Mouse (Mus musculus) hindbrain, embryonic 14.5 days (tissue): ENCODE results near the gene Alg5. TPM values are rescaled to one million over a fixed set of nuclear protein-coding genes. Genes with fewer than 3 reads are reported as not detected.

ENCODE experiments used
- ATAC-seq: fragments of 200-750 bp; cut with Nextera tagmentation; 2 replicates; pipeline ENCODE4 v1.8.0; 2017; ENCODE audit warnings: moderate number of reproducible peaks, mild to moderate bottlenecking, moderate TSS enrichment, moderate library complexity; ENCODE audit not compliant: low FRiP score
- DNase-seq: peaks from one replicate; pipeline ENCODE4 v3.0.0-alpha.2; 2015; ENCODE audit warnings: low spot score
- H3K27ac ChIP-seq: fragments of 300-500 bp; sonication (generic); 2 replicates; pipeline ENCODE4 v1.5.1; 2014; ENCODE audit warnings: mild to moderate bottlenecking, moderate library complexity
- H3K27me3 ChIP-seq: fragments of 300-500 bp; sonication (generic); 2 replicates; pipeline ENCODE4 v1.6.1; 2014; ENCODE audit warnings: mild to moderate bottlenecking, low read length, mixed read lengths; ENCODE audit not compliant: control insufficient read depth, insufficient read depth
- H3K36me3 ChIP-seq: fragments of 300-500 bp; sonication (generic); replicated peaks from 2 replicates; pipeline ENCODE4 v1.6.1; 2014; ENCODE audit not compliant: control insufficient read depth, insufficient read depth
- H3K4me1 ChIP-seq: fragments of 300-500 bp; sonication (generic); replicated peaks from 2 replicates; pipeline ENCODE4 v1.6.1; 2014; ENCODE audit warnings: antibody characterized with exemption, low read length, mixed read lengths; ENCODE audit not compliant: control insufficient read depth, insufficient read depth
- H3K4me2 ChIP-seq: fragments of 300-500 bp; sonication (generic); replicated peaks from 2 replicates; pipeline ENCODE4 v1.6.1; 2014; ENCODE audit warnings: mild to moderate bottlenecking, moderate library complexity
- H3K4me3 ChIP-seq: fragments of 300-500 bp; sonication (generic); replicated peaks from 2 replicates; pipeline ENCODE4 v1.5.1; 2014; ENCODE audit warnings: mild to moderate bottlenecking, low read length
- H3K9ac ChIP-seq: fragments of 300-500 bp; sonication (generic); 2 replicates; pipeline ENCODE4 v1.6.1; 2014
- H3K9me3 ChIP-seq: fragments of 300-500 bp; sonication (generic); 2 replicates; pipeline ENCODE4 v1.6.1; 2016; ENCODE audit warnings: low read length; ENCODE audit not compliant: control insufficient read depth
- WGBS: fragments of 180-500 bp; shearing (Covaris S2); extraction: QIAGEN DNeasy Blood & Tissue Kit; methylation state at CpG from one replicate; pipeline ENCODE4 v1.1.7; 2014; 5-methylcytosine and 5-hydroxymethylcytosine counted together
- polyA plus RNA-seq: library from polyadenylated mRNA; unstranded; fragments of >200 nt; fragmentation: Nextera tagmentation; extraction: Ambion mirVana; gene quantifications from 2 replicates; pipeline ENCODE4 v1.2.1, GENCODE M21; 2014

Alg5 gene
- polyA plus RNA-seq, 1 experiment from 2014 or later: 52.3 TPM

GRCm38 (mm10) chr3:54715461-54715860 is 19.9 kb upstream of the Alg5 start:
- ATAC-seq (no peak), DNase-seq (no peak)
- H3K27ac ChIP-seq: no peak overlapping the region
- H3K4me1 ChIP-seq: no peaks in the 10 kb centered on the region
- no peak overlapping the region for H3K9ac ChIP-seq
- peaks cover 81% of the 10 kb centered on the region for H3K36me3 ChIP-seq
- no peak overlapping the region for H3K4me3 ChIP-seq
- WGBS: 94% methylated on average over 6 of the region's 6 CpGs
- H3K27me3 ChIP-seq: no peaks in the 10 kb centered on the region
- no peak overlapping the region for H3K4me2 ChIP-seq
- H3K9me3 ChIP-seq: no peaks in the 10 kb centered on the region

GRCm38 (mm10) chr3:54717348-54717747 is 18.0 kb upstream of the Alg5 start:
- no peak overlapping the region for H3K9ac ChIP-seq
- H3K36me3 ChIP-seq: peaks cover 81% of the 10 kb centered on the region
- DNase-seq (peak; percentile 31), ATAC-seq (no peak)
- no peak overlapping the region for H3K4me3 ChIP-seq
- no peaks in the 10 kb centered on the region for H3K27me3 ChIP-seq
- WGBS: 65% methylated on average over 6 of the region's 6 CpGs
- no peak overlapping the region for H3K4me2 ChIP-seq
- no peak overlapping the region for H3K27ac ChIP-seq
- H3K4me1 ChIP-seq: no peaks in the 10 kb centered on the region
- no peaks in the 10 kb centered on the region for H3K9me3 ChIP-seq

- H3K27ac ChIP-seq: no peak overlapping the region
- H3K4me1 ChIP-seq: no peaks in the 10 kb centered on the region
- no peaks in the 10 kb centered on the region for H3K27me3 ChIP-seq
- H3K9me3 ChIP-seq: no peaks in the 10 kb centered on the region
- no peak overlapping the region for H3K4me3 ChIP-seq
- no peak for ATAC-seq
- DNase-seq: no peak
- 42% methylated on average over 3 of the region's 3 CpGs for WGBS
- H3K9ac ChIP-seq: no peak overlapping the region
- H3K4me2 ChIP-seq: no peak overlapping the region
- peaks cover 89% of the 10 kb centered on the region for H3K36me3 ChIP-seq
Measured at GRCm38 (mm10) chr3:54718947-54719346, 16.4 kb upstream of the Alg5 start.

DNA sequence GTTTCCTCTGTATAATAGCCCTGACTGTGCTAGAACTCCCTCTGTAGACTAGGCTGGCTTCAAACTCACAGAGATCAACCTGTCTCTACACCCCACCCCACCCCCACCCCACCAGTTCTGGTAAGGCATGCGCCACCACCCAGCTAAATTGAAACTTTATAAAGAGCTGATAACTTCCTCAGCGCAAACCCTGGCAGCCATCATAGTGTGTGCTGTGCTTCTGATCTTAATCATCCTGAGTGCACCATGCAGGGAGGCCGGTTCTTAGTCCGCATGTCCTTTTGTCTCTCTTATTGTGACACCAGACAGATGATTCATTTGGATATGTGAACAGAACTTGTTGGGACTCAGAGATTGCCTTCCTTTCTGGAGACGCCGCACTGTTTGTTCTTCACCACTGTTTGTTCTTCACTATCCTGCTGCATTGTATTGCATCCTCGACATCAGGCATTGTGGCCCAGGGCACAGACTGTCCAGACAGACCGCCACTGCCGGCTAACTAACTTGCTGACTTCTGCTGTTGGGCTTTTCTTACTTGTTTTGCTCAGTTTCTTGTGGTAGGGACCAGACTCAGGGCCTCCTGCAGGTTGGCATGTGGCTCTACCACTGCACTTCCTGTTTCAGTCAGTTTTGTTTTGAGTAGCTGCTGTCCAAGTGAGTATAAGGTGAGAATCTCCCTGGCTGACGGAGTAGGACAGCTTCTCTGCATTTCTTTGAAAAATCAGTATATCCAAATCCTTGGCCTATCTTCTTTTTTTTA is 11.4 kb upstream of the Alg5 start:
- H3K4me2 ChIP-seq: no peak overlapping the region
- H3K36me3 ChIP-seq: peaks cover 83% of the 10 kb centered on the region
- no peak for DNase-seq

GRCm38 (mm10) chr3:54725344-54725743 is 10.0 kb upstream of the Alg5 start:
- 92% methylated on average over 2 of the region's 2 CpGs for WGBS
- no peak overlapping the region for H3K4me3 ChIP-seq

More for the DNA sequence above, 11.4 kb upstream of the Alg5 start:
- 84% methylated on average over 10 of the region's 10 CpGs for WGBS
- H3K9me3 ChIP-seq: no peaks in the 10 kb centered on the region
- H3K4me3 ChIP-seq: no peak overlapping the region
- no peak overlapping the region for H3K9ac ChIP-seq
- no peaks in the 10 kb centered on the region for H3K4me1 ChIP-seq
- H3K27me3 ChIP-seq: no peaks in the 10 kb centered on the region
- no peak for ATAC-seq
- H3K27ac ChIP-seq: no peak overlapping the region

DNA sequence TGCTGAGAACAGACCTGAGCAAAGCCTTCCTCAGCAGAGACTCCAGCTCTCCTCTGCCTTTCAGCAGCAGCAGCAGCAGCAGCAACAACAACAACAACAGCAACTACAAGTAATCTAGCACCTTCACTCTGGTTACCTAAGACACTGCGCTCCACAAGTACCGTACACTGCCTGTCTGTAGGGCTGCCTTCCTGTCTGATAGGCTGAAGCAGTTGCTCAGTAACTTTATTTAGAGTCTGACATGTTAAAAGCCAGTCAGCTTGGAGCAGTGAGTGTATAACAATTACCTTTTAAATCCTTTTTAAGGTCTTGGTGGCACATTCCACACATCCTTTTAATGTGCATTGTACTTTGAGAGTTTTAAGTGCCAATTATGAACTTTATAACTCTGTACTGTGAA is 7.8 kb upstream of the Alg5 start:
- 96% methylated on average over 2 of the region's 2 CpGs for WGBS
- Histone ChIP-seq H3K4me2 (no peak overlapping the region), H3K27me3 (no peaks in the 10 kb centered on the region), H3K27ac (no peak overlapping the region), H3K4me3 (no peak overlapping the region), H3K9ac (no peak overlapping the region), H3K36me3 (peaks cover 87% of the 10 kb centered on the region), H3K4me1 (no peaks in the 10 kb centered on the region), H3K9me3 (no peaks in the 10 kb centered on the region)
- no peak for DNase-seq
- no peak for ATAC-seq

More at GRCm38 (mm10) chr3:54725344-54725743, 10.0 kb upstream of the Alg5 start:
- Histone ChIP-seq H3K9me3 (no peaks in the 10 kb centered on the region), H3K36me3 (peaks cover 87% of the 10 kb centered on the region), H3K9ac (no peak overlapping the region), H3K4me1 (no peaks in the 10 kb centered on the region), H3K4me2 (no peak overlapping the region), H3K27me3 (no peaks in the 10 kb centered on the region), H3K27ac (no peak overlapping the region)
- ATAC-seq: no peak
- DNase-seq: no peak

DNA sequence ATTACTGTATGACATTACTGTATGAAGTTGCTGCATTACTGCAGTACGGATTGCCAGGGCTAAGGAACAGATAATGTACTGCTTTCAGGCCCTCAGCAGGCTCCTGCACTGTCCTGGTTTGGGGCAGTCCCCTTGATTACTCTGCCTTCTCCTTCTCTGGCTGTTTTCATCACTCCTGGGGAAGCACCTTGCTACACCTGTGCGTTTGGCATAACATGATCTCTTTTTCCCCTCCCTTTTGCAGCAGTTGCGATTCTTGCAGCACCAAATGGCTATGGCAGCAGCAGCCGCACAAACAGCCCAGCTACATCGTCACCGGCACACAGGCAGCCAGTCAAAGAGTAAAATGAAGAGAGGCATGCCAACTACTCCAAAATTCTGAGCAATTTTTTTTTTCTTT is 7.2 kb upstream of the Alg5 start:
- Histone ChIP-seq H3K36me3 (peaks cover 82% of the 10 kb centered on the region), H3K4me2 (no peak overlapping the region), H3K27me3 (no peaks in the 10 kb centered on the region), H3K9me3 (no peaks in the 10 kb centered on the region), H3K9ac (no peak overlapping the region), H3K27ac (no peak overlapping the region), H3K4me1 (no peaks in the 10 kb centered on the region), H3K4me3 (no peak overlapping the region)
- WGBS: 94% methylated on average over 6 of the region's 6 CpGs
- ATAC-seq: no peak
- DNase-seq: no peak

- peaks cover 58% of the 10 kb centered on the region for H3K36me3 ChIP-seq
- H3K9ac ChIP-seq: no peak overlapping the region
- H3K4me3 ChIP-seq: no peak overlapping the region
- no peaks in the 10 kb centered on the region for H3K27me3 ChIP-seq
- no peak for ATAC-seq
- H3K4me2 ChIP-seq: no peak overlapping the region
- 92% methylated on average over 8 of the region's 8 CpGs for WGBS
- peaks cover 5% of the 10 kb centered on the region; the same call in 1 of the 2 replicates for H3K4me1 ChIP-seq
- H3K27ac ChIP-seq: no peak overlapping the region
- DNase-seq: no peak
- H3K9me3 ChIP-seq: no peaks in the 10 kb centered on the region
Measured at GRCm38 (mm10) chr3:54731626-54732150, 3.7 kb upstream of the Alg5 start.

DNA sequence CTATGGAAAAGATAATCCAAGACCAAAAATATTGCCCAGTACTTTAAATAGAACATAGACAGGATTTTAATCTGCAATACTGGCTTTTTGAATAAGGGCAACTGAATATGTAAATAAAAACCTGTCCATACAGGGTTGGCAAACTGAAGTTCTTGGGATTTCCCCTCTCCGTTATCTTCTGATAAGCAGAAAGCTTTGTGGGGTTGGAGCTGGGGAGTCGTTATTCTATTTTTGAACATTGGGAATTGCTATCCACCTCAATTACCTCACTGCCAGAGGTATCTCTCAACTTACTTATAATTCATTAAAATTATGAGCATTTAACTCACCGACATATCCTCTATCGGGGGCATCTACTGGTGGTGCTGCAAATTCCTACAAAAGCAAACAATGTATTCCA is 3.0 kb upstream of the Alg5 start:
- H3K27ac ChIP-seq: no peak overlapping the region
- H3K36me3 ChIP-seq: peaks cover 51% of the 10 kb centered on the region
- no peaks in the 10 kb centered on the region for H3K27me3 ChIP-seq
- DNase-seq (no peak), ATAC-seq (no peak)
- no peaks in the 10 kb centered on the region for H3K9me3 ChIP-seq
- WGBS: 92% methylated on average over 4 of the region's 4 CpGs
- H3K4me2 ChIP-seq: no peak overlapping the region
- no peak overlapping the region for H3K9ac ChIP-seq
- H3K4me3 ChIP-seq: no peak overlapping the region
- H3K4me1 ChIP-seq: peaks cover 5% of the 10 kb centered on the region; the same call in 1 of the 2 replicates
